Mouse (Mus musculus) MEL (cell line): ENCODE results near the gene Zcchc9.

Source experiments
- CHD2 ChIP-seq: IDR thresholded peaks from 2 replicates; pipeline ENCODE4 v1.6.1; 2011; ENCODE audit warnings: low read length, improper control_type of control experiment
- CTCF ChIP-seq, 3 experiments: IDR thresholded peaks in 2 of 3; conservative IDR thresholded peaks in 1 of 3; 2 replicates each; pipeline ENCODE4 v1.5.1; 2011 to 2012; ENCODE audit warnings: low read length in 3 of 3, low read depth in 2 of 3, mild to moderate bottlenecking in 2 of 3, improper control_type of control experiment in 1 of 3, inconsistent platforms in 1 of 3, mixed read lengths in 1 of 3, moderate library complexity in 1 of 3; ENCODE audit not compliant: control insufficient read depth in 1 of 3, insufficient read depth in 1 of 3, poor library complexity in 1 of 3, severe bottlenecking in 1 of 3
- E2F4 ChIP-seq: IDR thresholded peaks from 2 replicates; pipeline ENCODE4 v1.6.1; 2011; ENCODE audit warnings: low read depth, low read length, improper control_type of control experiment, borderline replicate concordance
- EP300 ChIP-seq, 2 experiments: IDR thresholded peaks; 2 replicates each; pipeline ENCODE4 v1.6.1; 2011; ENCODE audit warnings: improper control_type of control experiment in 2 of 2, low read length in 2 of 2, low read depth in 1 of 2, mild to moderate bottlenecking in 1 of 2
- MAFK ChIP-seq: IDR thresholded peaks from 2 replicates; pipeline ENCODE4 v1.6.1; 2011; ENCODE audit warnings: low read depth, mild to moderate bottlenecking, low read length, improper control_type of control experiment, borderline replicate concordance
- MAX ChIP-seq: IDR thresholded peaks from 2 replicates; pipeline ENCODE4 v1.6.1; 2011; ENCODE audit warnings: low read length, improper control_type of control experiment
- POLR2A ChIP-seq, 2 experiments: IDR thresholded peaks; 2 replicates each; pipeline ENCODE4 v1.6.1; 2011 to 2012; ENCODE audit warnings: low read length in 2 of 2, mild to moderate bottlenecking in 2 of 2, control low read depth in 1 of 2, improper control_type of control experiment in 1 of 2, low read depth in 1 of 2, moderate library complexity in 1 of 2; ENCODE audit not compliant: control insufficient read depth in 1 of 2, insufficient read depth in 1 of 2, poor library complexity in 1 of 2
- RAD21 ChIP-seq: IDR thresholded peaks from 2 replicates; pipeline ENCODE4 v1.6.1; 2011; ENCODE audit warnings: mild to moderate bottlenecking, low read depth, low read length, improper control_type of control experiment
- TBP ChIP-seq: IDR thresholded peaks from 2 replicates; pipeline ENCODE4 v1.8.0; 2011; ENCODE audit warnings: low read depth, low read length, improper control_type of control experiment

DNA sequence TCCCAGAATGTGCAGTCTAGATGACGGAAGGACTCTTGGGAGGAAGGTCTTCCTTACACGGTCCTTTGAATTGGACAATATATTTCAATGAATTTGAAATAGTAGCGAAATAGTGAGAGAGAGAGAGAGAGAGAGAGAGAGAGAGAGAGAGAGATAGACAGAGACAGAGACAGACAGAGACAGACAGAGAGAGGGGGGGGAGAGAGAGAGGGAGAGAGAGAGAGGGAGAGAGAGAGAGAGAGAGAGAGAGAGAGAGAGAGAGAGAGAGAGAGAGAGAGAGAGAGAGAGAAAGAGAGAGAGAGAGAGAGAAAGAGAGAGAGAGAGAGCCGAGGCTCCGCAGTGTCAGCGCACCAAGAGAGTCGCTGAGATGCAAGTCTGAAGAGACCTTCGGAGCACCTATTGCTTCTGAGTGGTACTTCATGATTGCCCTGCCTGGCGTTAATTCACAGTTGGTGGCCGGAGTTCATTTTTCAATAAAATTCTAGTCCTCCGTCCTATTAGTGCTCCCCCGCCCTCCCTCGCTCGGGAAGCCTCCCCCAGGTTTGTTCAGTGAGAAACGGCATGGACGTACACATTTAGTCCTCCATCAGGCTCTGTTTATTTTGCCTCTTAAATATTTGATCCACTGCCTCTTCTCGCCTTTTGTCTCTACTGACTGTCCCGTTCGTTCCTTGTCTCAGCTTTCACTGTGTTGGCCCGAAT, 520 bp upstream of the Zcchc9 start:
- TF ChIP-seq POLR2A (IDR thresholded peaks at IDR 0.05; ENCODE audit: control insufficient read depth in 1 of 2, insufficient read depth in 1 of 2, low read depth in 1 of 2, low read length in 2 of 2, poor library complexity in 1 of 2): no peak
- no peak for TF ChIP-seq E2F4
- TF ChIP-seq CHD2: no peak
- TF ChIP-seq TBP: no peak
- no peak for TF ChIP-seq EP300 (IDR thresholded peaks at IDR 0.05; ENCODE audit: low read depth in 1 of 2, low read length in 2 of 2)
- TF ChIP-seq CTCF (IDR thresholded peaks at IDR 0.05 in 2 of 3, conservative IDR thresholded peaks at IDR 0.05 in 1 of 3; ENCODE audit: control insufficient read depth in 1 of 3, insufficient read depth in 1 of 3, low read depth in 2 of 3, low read length in 3 of 3, poor library complexity in 1 of 3, severe bottlenecking in 1 of 3): no peak
- TF ChIP-seq MAFK: no peak
- no peak for TF ChIP-seq RAD21
- no peak for TF ChIP-seq MAX
